Mouse (Mus musculus) adrenal gland (tissue): Measurements from ENCODE around the gene Cct6b.
"Not testable (repeated sequence)": the region's sequence is repeated elsewhere in the genome, so short reads cannot be mapped to it uniquely, and the experiment has no call there.

Experiments
- intact Hi-C: fragments of 180-260 bp; cut with DNase I; formaldehyde crosslinking; loops from one replicate; pipeline ENCODE4 v1.15.1; 2025

The Cct6b gene

DNA sequence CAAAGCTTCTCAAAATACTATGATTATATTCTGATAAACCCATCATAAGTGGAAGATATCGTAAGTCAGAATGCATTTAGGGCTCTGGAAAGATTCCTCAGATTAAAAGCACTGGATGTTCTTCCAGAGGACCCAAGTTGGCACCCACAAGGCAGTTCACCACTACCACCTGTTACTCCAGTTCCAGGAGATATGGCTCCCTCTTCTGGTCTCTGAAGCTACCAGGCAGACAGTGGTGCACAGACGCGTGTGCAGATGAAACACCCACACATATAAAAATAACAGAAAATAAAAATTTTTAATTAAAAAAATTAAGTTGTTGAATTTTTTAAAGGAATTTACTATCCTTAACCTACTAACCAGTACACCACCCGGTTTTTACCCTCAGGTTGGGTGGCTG, 55.2 kb downstream of the Cct6b start:
- intact Hi-C loops: no loop called here

DNA sequence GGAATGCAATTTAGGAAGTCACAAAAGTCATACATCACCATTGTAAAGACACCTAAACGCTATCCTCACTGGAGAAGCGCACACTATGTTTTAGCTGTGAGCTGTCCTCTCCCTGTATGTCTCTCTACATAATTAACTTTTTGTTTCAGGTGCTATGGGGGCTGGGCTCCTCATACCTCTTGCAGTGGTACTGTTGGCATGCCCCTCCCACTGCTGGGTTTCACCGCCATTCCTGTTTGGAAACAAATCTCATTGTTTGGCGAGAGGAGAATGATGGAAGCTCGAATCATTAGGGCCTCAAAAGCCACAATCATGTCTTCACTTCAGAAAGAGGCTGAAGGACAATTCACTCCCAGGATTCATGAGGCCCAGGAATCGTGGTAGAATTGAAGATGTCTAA, 59.0 kb downstream of the Cct6b start:
- intact Hi-C loops: no loop called here

DNA sequence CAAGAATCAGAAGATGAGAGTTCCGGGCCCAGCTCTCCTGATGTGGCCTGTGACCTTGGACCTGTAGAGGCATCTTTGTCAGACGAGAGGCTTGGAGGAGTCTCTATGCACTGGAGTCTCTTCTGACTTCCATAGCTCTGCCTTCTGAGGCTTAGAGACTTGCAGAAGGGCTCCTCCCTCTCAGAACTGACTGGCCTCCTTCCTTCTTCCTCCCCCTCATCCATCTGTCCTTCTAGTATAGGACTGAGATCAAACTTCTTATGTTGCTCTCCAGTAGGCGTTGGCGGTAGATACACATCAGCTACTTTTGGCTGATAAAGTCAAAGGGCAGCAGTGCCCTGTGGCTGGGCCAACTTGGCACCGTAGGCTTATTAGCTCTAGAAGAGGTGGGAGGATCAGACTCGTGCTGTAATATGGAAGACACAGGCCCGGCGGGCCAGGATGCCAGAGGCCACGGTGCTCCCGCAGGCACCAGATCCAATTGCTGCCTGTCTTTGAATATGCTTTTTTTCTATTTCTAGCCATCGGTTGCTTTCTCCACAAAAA, 64.2 kb downstream of the Cct6b start:
- intact Hi-C loops: no loop called here

GRCm38 (mm10) chr11:82695930-82696329, 68.2 kb downstream of the Cct6b start:
- intact Hi-C loops: no loop called here

- intact Hi-C loops: not testable (repeated sequence)
Measured at GRCm38 (mm10) chr11:82694947-82695346, 69.2 kb downstream of the Cct6b start.

DNA sequence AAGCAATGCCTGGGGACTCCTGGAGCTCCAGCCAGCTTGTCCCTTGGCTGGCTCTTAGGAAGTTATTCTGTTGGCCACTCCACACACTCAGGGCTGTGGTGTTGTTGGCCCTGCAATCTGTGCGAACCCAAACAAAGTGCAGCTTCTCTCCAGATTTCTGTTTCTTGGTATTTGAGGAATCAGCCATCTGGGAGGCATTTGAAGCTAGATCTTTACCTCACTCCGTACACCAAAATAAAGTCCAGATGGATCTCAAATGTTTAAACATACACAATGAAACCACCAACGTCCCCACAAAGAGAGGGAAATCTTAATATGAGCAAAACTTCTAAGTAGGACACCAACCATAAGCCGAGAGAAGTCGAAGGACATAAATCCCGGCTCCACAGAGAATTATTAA, 71.5 kb downstream of the Cct6b start:
- intact Hi-C loops: no loop called here

- intact Hi-C loops: no loop called here
Measured at GRCm38 (mm10) chr11:82690476-82690875, 73.6 kb downstream of the Cct6b start.

GRCm38 (mm10) chr11:82687668-82688067, 76.5 kb downstream of the Cct6b start:
- intact Hi-C loops: no loop called here

DNA sequence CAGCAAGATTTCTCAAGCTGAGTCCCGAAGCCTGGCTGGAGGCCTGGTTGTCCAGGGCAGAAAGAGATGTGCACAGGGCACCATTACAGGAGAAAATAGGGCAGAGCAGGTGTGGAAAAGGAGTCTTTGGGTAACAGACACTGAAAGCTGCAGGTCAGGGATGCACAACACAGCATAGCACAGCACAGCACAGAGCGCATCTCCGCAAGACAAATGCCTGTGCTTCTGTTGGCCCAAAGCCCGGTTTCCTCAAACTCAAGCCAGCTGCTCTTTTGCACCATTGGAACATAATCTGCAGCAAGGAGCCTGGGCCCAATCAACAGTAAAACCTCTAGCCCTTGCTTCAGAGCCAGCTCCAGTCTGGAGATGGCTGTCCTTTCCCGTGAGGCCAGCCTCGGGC, 79.4 kb downstream of the Cct6b start:
- intact Hi-C loops: no loop called here

DNA sequence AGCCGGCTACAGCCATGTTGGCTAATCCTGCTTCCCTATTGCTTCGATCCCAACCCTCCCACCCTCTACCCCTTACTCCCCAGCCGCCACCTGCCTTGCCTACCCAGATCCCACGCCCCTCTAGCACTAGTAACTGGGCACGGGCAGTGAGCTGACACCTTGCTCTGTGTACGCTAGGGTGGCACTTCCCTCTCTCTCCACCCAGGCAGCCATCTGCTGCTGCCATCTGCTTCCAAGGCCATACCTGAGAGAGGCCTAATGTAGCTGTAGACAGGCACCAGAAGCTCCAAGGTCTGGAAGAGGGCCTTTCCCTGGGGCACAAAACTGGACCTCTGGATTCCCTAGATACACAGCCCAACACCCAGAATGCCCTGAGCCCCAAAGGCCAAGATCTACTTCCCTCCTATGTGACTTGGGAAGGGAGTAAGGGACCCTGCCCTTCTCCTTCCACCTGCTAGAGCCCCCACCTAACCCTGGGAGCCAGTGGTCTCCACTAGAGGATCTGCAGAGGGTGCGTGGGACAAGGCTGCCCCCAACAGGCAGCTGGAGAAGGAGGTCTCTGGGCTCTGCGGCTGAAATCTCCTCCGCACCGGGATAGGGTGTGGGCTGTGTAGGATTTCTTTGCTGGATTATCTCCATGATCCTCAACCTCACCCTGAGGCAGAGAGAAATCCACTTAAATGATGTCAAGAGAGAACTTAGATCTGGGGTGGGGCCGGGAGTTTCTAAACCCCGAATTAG, 80.2 kb downstream of the Cct6b start:
- intact Hi-C loops: no loop called here

GRCm38 (mm10) chr11:82678561-82678960, 85.6 kb downstream of the Cct6b start:
- intact Hi-C loops: no loop called here
